Mouse (Mus musculus) liver, embryonic 12.5 days (tissue): ENCODE measurements around the gene Pold3. TPM values are rescaled to one million over a fixed set of nuclear protein-coding genes. Genes with fewer than 3 reads are reported as not detected.

ENCODE experiments used
- ATAC-seq: fragments of 200-750 bp; cut with Nextera tagmentation; 2 replicates; pipeline ENCODE4 v1.8.0; 2017; ENCODE audit warnings: moderate number of reproducible peaks, mild to moderate bottlenecking, moderate library complexity
- H3K27ac ChIP-seq: fragments of 300-500 bp; sonication (generic); 2 replicates; pipeline ENCODE4 v1.5.1; 2016; ENCODE audit warnings: mild to moderate bottlenecking
- H3K27me3 ChIP-seq: fragments of 300-500 bp; sonication (generic); replicated peaks from 2 replicates; pipeline ENCODE4 v1.6.1; 2016; ENCODE audit warnings: mild to moderate bottlenecking, moderate library complexity
- H3K36me3 ChIP-seq: fragments of 300-500 bp; sonication (generic); 2 replicates; pipeline ENCODE4 v1.6.1; 2016; ENCODE audit warnings: mild to moderate bottlenecking, moderate library complexity
- H3K4me1 ChIP-seq: fragments of 300-500 bp; sonication (generic); 2 replicates; pipeline ENCODE4 v1.6.1; 2016
- H3K4me2 ChIP-seq: fragments of 300-500 bp; sonication (generic); 2 replicates; pipeline ENCODE4 v1.6.1; 2016; ENCODE audit warnings: mild to moderate bottlenecking, moderate library complexity
- H3K4me3 ChIP-seq: fragments of 300-500 bp; sonication (generic); 2 replicates; pipeline ENCODE4 v1.5.1; 2016; ENCODE audit warnings: mild to moderate bottlenecking, moderate library complexity
- H3K9ac ChIP-seq: fragments of 300-500 bp; sonication (generic); 2 replicates; pipeline ENCODE4 v1.6.1; 2016; ENCODE audit warnings: mild to moderate bottlenecking, moderate library complexity
- H3K9me3 ChIP-seq: fragments of 300-500 bp; sonication (generic); replicated peaks from 2 replicates; pipeline ENCODE4 v1.6.1; 2016; ENCODE audit warnings: mild to moderate bottlenecking, moderate library complexity
- WGBS: fragments of 180-500 bp; shearing (Covaris S2); methylation state at CpG from one replicate; pipeline ENCODE4 v1.1.7; 2016; ENCODE audit not compliant: insufficient replicate concordance; 5-methylcytosine and 5-hydroxymethylcytosine counted together
- polyA plus RNA-seq: library from polyadenylated mRNA; unstranded; fragments of >200 nt; fragmentation: Nextera tagmentation; extraction: Ambion mirVana; gene quantifications from 2 replicates; pipeline ENCODE4 v1.2.1, GENCODE M21; 2016

The Pold3 gene
- polyA plus RNA-seq, 1 experiment from 2014 or later = 73.6 TPM

- Histone ChIP-seq H3K4me2 (no peak overlapping the region), H3K36me3 (no peaks in the 10 kb centered on the region), H3K27ac (no peak overlapping the region), H3K27me3 (no peaks in the 10 kb centered on the region; the same call in none of the 2 replicates), H3K4me3 (no peak overlapping the region), H3K4me1 (no peaks in the 10 kb centered on the region), H3K9me3 (no peaks in the 10 kb centered on the region), H3K9ac (no peak overlapping the region)
- WGBS = 55% methylated on average over 4 of the region's 4 CpGs
- no peak for ATAC-seq
Observed at GRCm38 (mm10) chr7:100051904-100052303, 69.5 kb downstream of the Pold3 start.

GRCm38 (mm10) chr7:100046486-100046885 is 74.9 kb downstream of the Pold3 start:
- Histone ChIP-seq H3K27ac (no peak overlapping the region), H3K4me3 (no peak overlapping the region), H3K9me3 (no peaks in the 10 kb centered on the region), H3K36me3 (no peaks in the 10 kb centered on the region), H3K27me3 (peaks cover 38% of the 10 kb centered on the region), H3K4me1 (peaks cover 6% of the 10 kb centered on the region; the same call in 1 of the 2 replicates), H3K4me2 (no peak overlapping the region), H3K9ac (no peak overlapping the region)
- no peak for ATAC-seq
- 34% methylated on average over 2 of the region's 2 CpGs for WGBS

- Histone ChIP-seq H3K4me2 (no peak overlapping the region), H3K9ac (no peak overlapping the region), H3K36me3 (no peaks in the 10 kb centered on the region), H3K4me3 (no peak overlapping the region), H3K27me3 (peaks cover 46% of the 10 kb centered on the region), H3K9me3 (no peaks in the 10 kb centered on the region), H3K4me1 (peaks cover 6% of the 10 kb centered on the region; the same call in 1 of the 2 replicates), H3K27ac (no peak overlapping the region)
- ATAC-seq = no peak
- WGBS = 52% methylated on average over 4 of the region's 4 CpGs
Observed at GRCm38 (mm10) chr7:100043605-100044031, 77.7 kb downstream of the Pold3 start.

GRCm38 (mm10) chr7:100043096-100043495 is 78.3 kb downstream of the Pold3 start:
- no peak for ATAC-seq
- H3K27me3 ChIP-seq = peaks cover 46% of the 10 kb centered on the region
- H3K36me3 ChIP-seq = no peaks in the 10 kb centered on the region
- no peak overlapping the region for H3K9ac ChIP-seq
- H3K4me2 ChIP-seq = no peak overlapping the region
- H3K9me3 ChIP-seq = no peaks in the 10 kb centered on the region
- H3K4me3 ChIP-seq = no peak overlapping the region
- H3K27ac ChIP-seq = no peak overlapping the region
- WGBS = 73% methylated on average over 5 of the region's 5 CpGs
- peaks cover 6% of the 10 kb centered on the region; the same call in 1 of the 2 replicates for H3K4me1 ChIP-seq

- Histone ChIP-seq H3K36me3 (no peaks in the 10 kb centered on the region), H3K27me3 (peaks cover 46% of the 10 kb centered on the region), H3K9me3 (no peaks in the 10 kb centered on the region), H3K27ac (no peak overlapping the region), H3K4me2 (peak overlapping the region; percentile 36), H3K9ac (no peak overlapping the region), H3K4me1 (peaks cover 6% of the 10 kb centered on the region; the same call in 1 of the 2 replicates), H3K4me3 (0 out of 2 replicates have a peak overlapping the region, but pooled peaks have one; percentile 12)
- WGBS = 20% methylated on average over 31 of the region's 31 CpGs
- ATAC-seq = no peak
Observed at GRCm38 (mm10) chr7:100042120-100042519, 79.2 kb downstream of the Pold3 start.

GRCm38 (mm10) chr7:100036495-100036894 is 84.9 kb downstream of the Pold3 start:
- Histone ChIP-seq H3K4me2 (no peak overlapping the region), H3K36me3 (no peaks in the 10 kb centered on the region), H3K4me1 (no peaks in the 10 kb centered on the region), H3K9ac (no peak overlapping the region), H3K4me3 (no peak overlapping the region), H3K27ac (no peak overlapping the region), H3K9me3 (no peaks in the 10 kb centered on the region), H3K27me3 (peaks cover 8% of the 10 kb centered on the region)
- 72% methylated on average over 3 of the region's 3 CpGs for WGBS
- ATAC-seq = no peak

GRCm38 (mm10) chr7:100036050-100036449 is 85.3 kb downstream of the Pold3 start:
- 61% methylated on average over 7 of the region's 7 CpGs for WGBS

GRCm38 (mm10) chr7:100034815-100035463 is 86.4 kb downstream of the Pold3 start:
- Histone ChIP-seq H3K9ac (no peak overlapping the region), H3K36me3 (no peaks in the 10 kb centered on the region), H3K4me3 (no peak overlapping the region), H3K27ac (no peak overlapping the region), H3K4me1 (no peaks in the 10 kb centered on the region), H3K4me2 (no peak overlapping the region), H3K9me3 (no peaks in the 10 kb centered on the region), H3K27me3 (no peaks in the 10 kb centered on the region; the same call in 1 of the 2 replicates)
- 57% methylated on average over 11 of the region's 11 CpGs for WGBS
- ATAC-seq = no peak

More at GRCm38 (mm10) chr7:100036050-100036449, 85.3 kb downstream of the Pold3 start:
- no peak for ATAC-seq
- Histone ChIP-seq H3K27me3 (peaks cover 5% of the 10 kb centered on the region), H3K4me2 (no peak overlapping the region), H3K27ac (no peak overlapping the region), H3K36me3 (no peaks in the 10 kb centered on the region), H3K9me3 (no peaks in the 10 kb centered on the region), H3K9ac (no peak overlapping the region), H3K4me1 (no peaks in the 10 kb centered on the region), H3K4me3 (no peak overlapping the region)

GRCm38 (mm10) chr7:100033672-100034071 is 87.7 kb downstream of the Pold3 start:
- Histone ChIP-seq H3K27me3 (no peaks in the 10 kb centered on the region; the same call in 1 of the 2 replicates), H3K9ac (no peak overlapping the region), H3K4me2 (no peak overlapping the region), H3K9me3 (no peaks in the 10 kb centered on the region), H3K4me3 (no peak overlapping the region), H3K4me1 (no peaks in the 10 kb centered on the region), H3K27ac (no peak overlapping the region), H3K36me3 (no peaks in the 10 kb centered on the region)
- WGBS = 40% methylated on average over 5 of the region's 5 CpGs
- no peak for ATAC-seq

Other genes with a start within 250 kb of the Pold3 start
- 2.1 and 2.3 TPM in 2 replicates for gene Rnf169, start 141.1 kb downstream of the Pold3 start, polyA plus RNA-seq
- 0.11 and 0.30 TPM in 2 replicates for gene Chrdl2, start 115.4 kb downstream of the Pold3 start, polyA plus RNA-seq
- gene Lipt2, start 37.7 kb upstream of the Pold3 start, polyA plus RNA-seq = 8.9 and 10.1 TPM in 2 replicates
- gene Kcne3, start 54.9 kb upstream of the Pold3 start, polyA plus RNA-seq = 3.4 and 4.4 TPM in 2 replicates
- 2.3 and 2.7 TPM in 2 replicates for gene Pgm2l1, start 105.8 kb upstream of the Pold3 start, polyA plus RNA-seq
- gene P4ha3, start 164.0 kb upstream of the Pold3 start, polyA plus RNA-seq = 1.8 and 2.2 TPM in 2 replicates